Mouse (Mus musculus) lung, postnatal 10 days (tissue): Measurements from ENCODE around the gene Ankef1.

Experiments used
- DNase-seq: peaks from one replicate; pipeline ENCODE4 v3.0.0; 2021

The Ankef1 gene

GRCm38 (mm10) chr2:136501651-136502050 is at the start of gene Ankef1:
Gene Ankef1 (plus strand): TSS chr2:136501910.
- no peak for DNase-seq

- no peak for DNase-seq
Measured at GRCm38 (mm10) chr2:136456468-136456867, 45.2 kb upstream of the Ankef1 start.

- DNase-seq = no peak
Measured at GRCm38 (mm10) chr2:136456875-136457274, 44.8 kb upstream of the Ankef1 start.

GRCm38 (mm10) chr2:136477656-136478055 is 24.1 kb upstream of the Ankef1 start:
- DNase-seq = no peak

DNA sequence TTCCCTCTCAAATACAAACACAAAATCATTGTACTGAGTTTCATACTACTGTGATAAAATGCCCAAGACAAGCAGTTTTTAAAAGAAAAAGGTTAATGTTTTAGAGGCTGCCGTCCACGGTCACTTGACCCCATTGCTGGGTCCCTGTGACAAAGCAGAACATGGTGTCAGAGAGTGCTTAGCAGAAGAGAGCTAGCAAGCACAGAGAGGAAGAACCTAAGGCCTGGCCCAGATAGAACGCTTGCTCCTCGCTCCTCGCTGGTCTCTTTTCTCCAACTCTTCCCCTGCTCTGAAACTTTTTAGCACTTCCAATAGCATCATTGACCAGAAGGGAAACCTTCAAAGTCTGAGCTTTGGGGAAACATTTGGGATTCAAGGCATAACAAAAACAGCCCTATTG is 19.4 kb upstream of the Ankef1 start:
- no peak for DNase-seq

- no peak for DNase-seq
Measured at GRCm38 (mm10) chr2:136483058-136483457, 18.7 kb upstream of the Ankef1 start.

- DNase-seq = no peak
Measured at GRCm38 (mm10) chr2:136484955-136485354, 16.8 kb upstream of the Ankef1 start.

DNA sequence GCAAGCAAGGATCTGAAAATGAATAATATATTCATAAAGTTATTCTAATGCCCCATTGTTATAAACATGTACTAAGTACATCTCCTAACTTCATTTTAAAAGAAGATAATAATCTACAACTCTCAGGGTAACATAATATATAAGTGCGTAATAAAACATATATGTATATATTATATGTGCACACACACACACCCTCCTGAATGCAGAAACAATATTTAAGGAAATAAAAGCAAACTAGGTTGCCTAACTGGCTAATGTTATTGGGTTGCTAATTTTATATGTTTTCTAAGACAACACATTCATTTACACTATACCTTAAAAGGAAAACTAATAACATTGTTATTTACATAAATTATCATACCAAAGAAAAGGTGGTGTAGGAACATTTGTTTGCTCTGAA is 16.3 kb upstream of the Ankef1 start:
- DNase-seq = no peak

DNA sequence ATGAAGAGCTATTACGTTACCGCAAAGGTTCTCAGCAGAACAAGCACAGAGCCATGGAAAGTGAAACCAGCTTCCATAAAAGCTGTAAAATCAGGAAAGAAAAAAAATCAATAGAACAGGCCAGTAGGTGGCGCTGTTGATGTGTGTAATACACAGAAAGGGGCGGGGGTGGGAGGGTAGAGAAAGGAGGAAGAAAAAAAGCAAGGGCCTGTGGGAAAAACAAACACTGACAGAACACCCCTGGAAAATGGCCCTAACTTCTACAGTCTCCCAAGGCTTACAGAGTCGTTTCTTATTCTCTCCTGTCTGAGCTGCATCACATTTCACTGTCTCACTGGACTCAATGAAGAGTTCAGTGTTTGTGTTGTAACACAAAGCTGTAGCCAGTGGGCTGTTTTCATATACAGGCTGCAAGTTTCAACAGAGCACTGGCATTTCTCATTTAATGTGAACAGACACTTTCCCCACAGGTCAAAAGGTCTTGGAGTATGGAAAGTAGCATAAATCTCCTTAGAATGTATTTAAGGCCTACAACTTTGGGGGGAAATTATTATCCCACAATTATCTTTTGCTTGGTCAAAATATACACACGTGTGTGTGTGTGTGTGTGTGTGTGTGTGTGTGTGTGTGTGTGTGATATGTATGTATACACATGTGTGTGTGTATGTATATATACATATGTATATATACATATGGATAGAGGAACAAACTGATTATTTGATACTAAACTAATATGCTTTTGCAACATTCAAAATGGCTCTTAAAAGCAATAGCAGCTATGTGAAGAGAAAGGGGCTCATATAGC is 15.7 kb upstream of the Ankef1 start:
- DNase-seq = peak; percentile 74

DNA sequence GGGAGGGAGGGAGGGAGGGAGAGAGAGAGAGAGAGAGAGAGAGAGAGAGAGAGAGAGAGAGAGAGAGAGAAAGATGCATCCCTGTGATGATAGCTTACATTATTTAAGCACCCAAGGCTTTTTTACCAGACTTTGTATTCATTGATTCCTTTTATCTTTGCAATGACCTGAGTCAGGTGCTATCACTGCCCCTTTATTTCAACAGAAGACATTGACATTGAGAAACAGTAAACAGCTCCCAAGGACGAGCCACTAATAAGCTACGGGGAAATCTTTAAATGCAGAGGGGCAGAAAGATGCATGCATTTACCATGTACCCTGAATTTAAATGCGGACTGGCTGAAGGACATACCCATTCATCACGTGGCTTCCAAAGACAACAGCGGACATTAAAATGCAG is 14.7 kb upstream of the Ankef1 start:
- no peak for DNase-seq

DNA sequence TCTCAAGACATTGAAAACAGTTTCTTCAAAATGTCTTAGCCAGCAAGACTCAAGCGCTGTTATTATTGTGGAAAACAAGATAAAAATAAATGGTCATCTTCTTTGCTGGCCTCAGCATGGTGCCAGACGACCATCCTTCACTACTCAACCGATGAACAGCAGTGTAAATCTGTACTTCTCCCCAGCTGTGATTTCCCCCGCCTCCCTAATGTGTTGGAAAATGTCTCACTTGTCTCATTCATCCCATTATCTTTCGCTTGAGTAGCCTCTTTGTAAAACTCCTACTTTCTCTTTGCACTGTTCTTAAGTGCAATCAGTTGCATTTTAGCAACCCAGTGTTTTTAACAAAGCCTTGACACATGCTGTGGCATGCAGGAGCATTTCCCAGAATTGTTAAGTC is 9.4 kb downstream of the Ankef1 start:
- no peak for DNase-seq

DNA sequence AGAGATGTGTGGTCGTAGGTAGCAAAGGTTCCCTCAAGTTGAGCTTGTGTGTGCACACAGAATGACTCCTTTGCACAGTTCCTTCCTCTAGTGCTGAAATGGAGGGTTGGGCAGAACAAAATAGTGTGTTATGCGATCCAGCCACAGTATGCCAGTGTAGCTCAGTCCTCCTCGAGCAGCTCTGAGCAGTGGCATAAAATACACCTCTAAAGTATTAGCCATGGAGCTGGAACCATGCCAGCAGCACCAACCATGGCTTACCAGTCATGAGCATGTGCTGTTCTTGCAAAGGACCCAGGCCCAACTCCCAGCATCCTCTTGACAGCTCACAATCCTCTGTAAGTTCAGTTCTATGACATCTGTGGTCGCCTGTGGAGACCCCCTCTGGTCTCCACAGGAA is 10.0 kb downstream of the Ankef1 start:
- DNase-seq = no peak

- no peak for DNase-seq
Measured at GRCm38 (mm10) chr2:136512802-136513201, 11.1 kb downstream of the Ankef1 start.

DNA sequence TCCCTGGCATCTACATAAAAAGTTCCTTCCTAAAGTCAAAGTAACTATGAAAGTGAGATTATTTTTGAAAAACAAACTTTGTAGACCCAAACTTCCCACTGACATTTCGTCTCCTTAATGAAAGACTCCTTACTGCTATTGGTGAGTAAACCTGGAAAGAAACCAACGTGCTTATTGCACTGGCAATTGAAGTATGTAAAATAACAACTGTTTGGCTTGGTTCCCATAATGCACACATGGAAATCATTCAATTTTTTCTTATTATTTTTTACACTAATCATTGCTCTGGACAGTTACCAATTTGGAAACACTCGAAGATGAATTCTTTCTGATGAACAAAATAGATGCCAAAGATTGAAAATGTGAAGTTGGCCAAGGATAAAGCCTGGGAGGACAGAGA is 12.1 kb downstream of the Ankef1 start:
- DNase-seq = no peak

GRCm38 (mm10) chr2:136515501-136515900 is 13.8 kb downstream of the Ankef1 start:
- no peak for DNase-seq

- no peak for DNase-seq
Measured at GRCm38 (mm10) chr2:136528937-136529336, 27.2 kb downstream of the Ankef1 start.

GRCm38 (mm10) chr2:136532033-136532432 is 30.3 kb downstream of the Ankef1 start:
- peak; percentile 78 for DNase-seq

- DNase-seq = peak; percentile 3
Measured at GRCm38 (mm10) chr2:136558020-136558419, 56.3 kb downstream of the Ankef1 start.

GRCm38 (mm10) chr2:136562336-136562735 is 60.6 kb downstream of the Ankef1 start:
- DNase-seq = no peak

- DNase-seq = no peak
Measured at GRCm38 (mm10) chr2:136570856-136571255, 69.1 kb downstream of the Ankef1 start.

GRCm38 (mm10) chr2:136582762-136583161 is 81.1 kb downstream of the Ankef1 start:
- peak; percentile 14 for DNase-seq

- no peak for DNase-seq
Measured at GRCm38 (mm10) chr2:136588811-136589210, 87.1 kb downstream of the Ankef1 start.

GRCm38 (mm10) chr2:136596451-136596850 is 94.7 kb downstream of the Ankef1 start:
- peak; percentile 45 for DNase-seq

DNA sequence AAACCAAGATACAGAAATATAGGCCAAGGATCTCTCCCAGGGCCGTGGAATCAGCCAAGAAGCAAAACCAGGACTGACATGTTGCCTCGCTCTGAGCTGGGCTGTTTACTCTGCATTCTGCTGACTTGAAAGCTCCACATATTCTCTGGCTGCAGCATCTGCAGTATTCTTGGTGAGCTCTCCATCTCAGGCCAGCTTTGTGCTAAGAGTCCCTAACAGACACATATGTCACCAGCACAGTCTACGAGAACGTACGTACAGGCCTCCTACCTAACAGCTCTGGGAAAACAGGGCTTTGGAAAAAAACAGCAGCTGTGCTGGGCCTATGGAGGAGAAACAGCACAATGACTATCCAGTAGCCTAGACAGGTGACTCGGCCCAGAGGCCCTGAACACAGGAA is 97.0 kb downstream of the Ankef1 start:
- no peak for DNase-seq

DNA sequence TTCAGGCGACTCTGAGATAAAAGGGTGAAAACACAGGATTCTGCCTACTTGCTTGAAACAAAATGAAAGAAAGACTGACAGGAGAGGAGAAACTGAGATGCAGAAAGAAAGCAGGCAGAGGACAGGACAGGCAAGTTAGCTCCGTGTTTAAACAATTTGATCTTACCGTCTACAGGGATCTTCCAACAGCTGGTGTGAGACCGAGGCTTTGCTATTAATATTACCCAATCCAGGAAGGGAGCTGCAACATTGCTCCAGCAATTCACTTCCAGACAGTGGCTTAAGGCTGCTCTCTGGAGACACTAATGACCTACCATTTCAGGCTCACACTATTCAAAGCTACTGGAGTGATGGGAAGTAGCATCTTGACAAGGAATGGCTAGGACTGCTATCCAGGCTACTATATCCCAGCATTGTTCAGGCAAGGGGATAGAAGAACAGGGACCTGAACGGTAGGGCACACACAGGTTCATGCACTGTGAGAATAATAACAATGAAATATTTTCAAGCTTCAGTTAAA is 99.0 kb downstream of the Ankef1 start:
- DNase-seq = no peak
